Mouse (Mus musculus): ENCODE measurements around the gene Yrdc. TPM values are rescaled to one million over a fixed set of nuclear protein-coding genes. Genes with fewer than 3 reads are reported as not detected.
A peak's percentile ranks its signal among the peaks of the same experiment; 100 is the strongest.

Gene Yrdc
- polyA plus RNA-seq, 2 experiments, result 20.9 to 21.9 TPM

DNA sequence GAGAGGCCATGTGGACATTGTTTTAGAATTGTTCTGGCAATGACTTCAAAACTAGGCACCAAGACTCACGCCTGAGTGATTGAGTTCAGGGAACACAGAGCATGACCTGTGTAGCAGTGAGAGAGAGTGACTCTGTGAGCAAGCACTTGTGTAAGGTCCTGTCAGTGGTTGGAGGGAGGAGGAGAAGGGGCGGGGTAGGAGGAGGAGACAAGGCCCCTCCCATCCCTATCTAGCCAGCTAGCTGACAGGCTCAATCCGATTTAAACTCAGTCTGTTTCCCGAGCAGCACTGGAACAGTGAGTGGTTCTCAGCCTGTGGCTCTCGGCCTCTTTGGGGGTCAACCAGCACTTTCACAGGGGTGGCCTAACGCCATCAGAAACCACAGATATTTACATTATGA lies 32.7 kb upstream of the Yrdc start:
- TF ChIP-seq CTCF (IDR thresholded peaks at IDR 0.05; ENCODE audit: low read depth), result no peak
- no peak for TF ChIP-seq EP300 (IDR thresholded peaks at IDR 0.05; ENCODE audit: low read depth)
- DNase-seq (ENCODE audit: low read depth in 3 of 3, low spot score in 3 of 3) (peak; percentile 58 to 66 (median 62)), ATAC-seq (ENCODE audit: insufficient read depth) (peak; percentile 94)
- Histone ChIP-seq H3K4me1 (replicated peaks; ENCODE audit: control insufficient read depth in 2 of 2, insufficient read depth in 2 of 2, low read length in 1 of 2) (peaks cover 0 to 14% of the 10 kb centered on the region in 2 experiments; a peak in 2 of 4 replicates), H3K9me3 (ENCODE audit: control insufficient read depth, low read length) (no peaks in the 10 kb centered on the region), H3K4me3 (ENCODE audit: insufficient read depth in 1 of 2, low read depth in 2 of 2, low read length in 2 of 2) (no peak overlapping the region), H3K9ac (replicated peaks) (no peak overlapping the region), H3K27ac (no peak overlapping the region), H3K4me2 (ENCODE audit: low read depth) (0 out of 2 replicates have a peak overlapping the region, but pooled peaks have one; percentile 12), H3K36me3 (replicated peaks; ENCODE audit: control insufficient read depth, insufficient read depth, low read depth) (peaks cover 25% of the 10 kb centered on the region), H3K27me3 (ENCODE audit: control insufficient read depth, insufficient read depth, low read length) (no peaks in the 10 kb centered on the region)
- WGBS (ENCODE audit: insufficient replicate concordance), result 16% methylated on average over 6 of the region's 6 CpGs

DNA sequence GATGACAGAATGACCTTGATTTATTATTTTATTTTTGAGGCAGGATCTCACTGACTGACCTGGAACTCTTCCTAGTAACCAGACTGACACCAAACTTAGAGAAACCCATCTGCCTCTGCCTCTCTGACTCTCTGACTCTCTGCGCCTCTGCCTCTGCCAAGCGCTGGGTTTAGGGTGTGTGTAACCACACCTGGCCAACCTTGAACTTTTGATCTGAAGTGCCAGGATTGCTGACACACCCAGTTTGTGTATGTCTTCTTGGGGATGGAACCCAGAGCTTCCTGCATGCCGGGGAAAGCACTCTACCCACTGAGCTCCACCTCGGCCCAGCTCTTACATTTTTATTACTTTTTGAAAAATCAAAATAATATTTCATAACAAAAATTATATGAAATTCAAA lies 31.6 kb upstream of the Yrdc start:
- WGBS (ENCODE audit: insufficient replicate concordance), result 75% methylated on average over 4 of the region's 4 CpGs
- H3K9me3 ChIP-seq (ENCODE audit: control insufficient read depth, low read length), result no peaks in the 10 kb centered on the region
- no peak overlapping the region for H3K4me3 ChIP-seq (ENCODE audit: insufficient read depth in 1 of 2, low read depth in 2 of 2, low read length in 2 of 2)
- no peak overlapping the region for H3K9ac ChIP-seq (replicated peaks)
- H3K27ac ChIP-seq, result no peak overlapping the region
- peaks cover 0 to 14% of the 10 kb centered on the region in 2 experiments; a peak in 2 of 4 replicates for H3K4me1 ChIP-seq (replicated peaks; ENCODE audit: control insufficient read depth in 2 of 2, insufficient read depth in 2 of 2, low read length in 1 of 2)
- DNase-seq (ENCODE audit: low read depth in 3 of 3, low spot score in 3 of 3) (no peak), ATAC-seq (ENCODE audit: insufficient read depth) (no peak)
- H3K36me3 ChIP-seq (replicated peaks; ENCODE audit: control insufficient read depth, insufficient read depth, low read depth), result peaks cover 34% of the 10 kb centered on the region
- TF ChIP-seq EP300 (IDR thresholded peaks at IDR 0.05; ENCODE audit: low read depth) (no peak), CTCF (IDR thresholded peaks at IDR 0.05; ENCODE audit: low read depth) (no peak)
- H3K27me3 ChIP-seq (ENCODE audit: control insufficient read depth, insufficient read depth, low read length), result no peaks in the 10 kb centered on the region
- H3K4me2 ChIP-seq (ENCODE audit: low read depth), result no peak overlapping the region

DNA sequence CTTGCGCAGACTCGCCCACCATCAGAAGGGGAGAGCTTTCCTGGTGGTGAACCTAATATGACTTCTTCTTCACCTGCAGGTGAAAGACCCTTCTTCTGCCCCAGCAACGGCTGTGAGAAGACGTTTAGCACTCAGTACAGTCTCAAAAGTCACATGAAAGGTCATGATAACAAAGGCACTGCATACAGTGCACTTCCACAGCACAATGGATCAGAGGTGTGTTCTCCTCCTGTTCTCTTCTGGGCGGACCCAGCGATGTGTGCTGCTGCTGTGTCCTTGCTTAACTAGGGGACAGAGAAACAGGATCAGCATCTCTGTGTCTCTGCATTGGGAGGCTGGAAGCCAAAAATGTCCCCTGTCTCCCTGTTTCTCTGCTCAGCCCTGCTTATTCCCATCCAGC lies 25.5 kb upstream of the Yrdc start:
- no peak for TF ChIP-seq CTCF (IDR thresholded peaks at IDR 0.05; ENCODE audit: low read depth)
- 85% methylated on average over 6 of the region's 6 CpGs for WGBS (ENCODE audit: insufficient replicate concordance)
- peaks cover 48% of the 10 kb centered on the region for H3K36me3 ChIP-seq (replicated peaks; ENCODE audit: control insufficient read depth, insufficient read depth, low read depth)

GRCm38 (mm10) chr4:124825371-124825965 lies 25.0 kb upstream of the Yrdc start:
- ATAC-seq (ENCODE audit: insufficient read depth), result no peak
- no peak overlapping the region for H3K27ac ChIP-seq
- H3K9ac ChIP-seq (replicated peaks), result no peak overlapping the region
- H3K4me2 ChIP-seq (ENCODE audit: low read depth), result no peak overlapping the region
- WGBS (ENCODE audit: insufficient replicate concordance), result 90% methylated on average over 21 of the region's 21 CpGs
- H3K4me3 ChIP-seq (ENCODE audit: insufficient read depth in 1 of 2, low read depth in 2 of 2, low read length in 2 of 2), result no peak overlapping the region
- no peaks in the 10 kb centered on the region for H3K9me3 ChIP-seq (ENCODE audit: control insufficient read depth, low read length)
- no peaks in the 10 kb centered on the region for H3K4me1 ChIP-seq (replicated peaks; ENCODE audit: control insufficient read depth in 2 of 2, insufficient read depth in 2 of 2, low read length in 1 of 2)
- TF ChIP-seq EP300 (IDR thresholded peaks at IDR 0.05; ENCODE audit: low read depth) (no peak), CTCF (IDR thresholded peaks at IDR 0.05; ENCODE audit: low read depth) (no peak)
- peaks cover 44% of the 10 kb centered on the region for H3K36me3 ChIP-seq (replicated peaks; ENCODE audit: control insufficient read depth, insufficient read depth, low read depth)
- H3K27me3 ChIP-seq (ENCODE audit: control insufficient read depth, insufficient read depth, low read length), result no peaks in the 10 kb centered on the region
- no peak for DNase-seq (ENCODE audit: low read depth in 3 of 3, low spot score in 3 of 3)

More for the DNA sequence above, 25.5 kb upstream of the Yrdc start:
- Histone ChIP-seq H3K27me3 (ENCODE audit: control insufficient read depth, insufficient read depth, low read length) (no peaks in the 10 kb centered on the region), H3K4me2 (ENCODE audit: low read depth) (no peak overlapping the region), H3K27ac (no peak overlapping the region), H3K9ac (replicated peaks) (no peak overlapping the region), H3K4me3 (ENCODE audit: insufficient read depth in 1 of 2, low read depth in 2 of 2, low read length in 2 of 2) (no peak overlapping the region), H3K4me1 (replicated peaks; ENCODE audit: control insufficient read depth in 2 of 2, insufficient read depth in 2 of 2, low read length in 1 of 2) (no peaks in the 10 kb centered on the region), H3K9me3 (ENCODE audit: control insufficient read depth, low read length) (no peaks in the 10 kb centered on the region)
- no peak for ATAC-seq (ENCODE audit: insufficient read depth)
- no peak for DNase-seq (ENCODE audit: low read depth in 3 of 3, low spot score in 3 of 3)

GRCm38 (mm10) chr4:124829671-124830070 lies 20.8 kb upstream of the Yrdc start:
- ATAC-seq (ENCODE audit: insufficient read depth) (no peak), DNase-seq (ENCODE audit: low read depth in 3 of 3, low spot score in 3 of 3) (no peak)
- H3K4me1 ChIP-seq (replicated peaks; ENCODE audit: control insufficient read depth in 2 of 2, insufficient read depth in 2 of 2, low read length in 1 of 2), result no peaks in the 10 kb centered on the region
- H3K9ac ChIP-seq (replicated peaks), result no peak overlapping the region
- H3K4me3 ChIP-seq (ENCODE audit: insufficient read depth in 1 of 2, low read depth in 2 of 2, low read length in 2 of 2), result no peak overlapping the region
- no peaks in the 10 kb centered on the region for H3K9me3 ChIP-seq (ENCODE audit: control insufficient read depth, low read length)
- no peak overlapping the region for H3K4me2 ChIP-seq (ENCODE audit: low read depth)
- no peak for TF ChIP-seq CTCF (IDR thresholded peaks at IDR 0.05; ENCODE audit: low read depth)
- TF ChIP-seq EP300 (IDR thresholded peaks at IDR 0.05; ENCODE audit: low read depth), result no peak
- H3K27me3 ChIP-seq (ENCODE audit: control insufficient read depth, insufficient read depth, low read length), result no peaks in the 10 kb centered on the region
- H3K27ac ChIP-seq, result no peak overlapping the region
- WGBS (ENCODE audit: insufficient replicate concordance), result 62% methylated on average over 5 of the region's 5 CpGs
- H3K36me3 ChIP-seq (replicated peaks; ENCODE audit: control insufficient read depth, insufficient read depth, low read depth), result peaks cover 25% of the 10 kb centered on the region

Data from liver, embryonic 14.5 days (tissue).